Mouse (Mus musculus): ENCODE results near the gene Clec2i. TPM values are rescaled to one million over a fixed set of nuclear protein-coding genes. Genes with fewer than 3 reads are reported as not detected.
"Not testable (repeated sequence)": the region's sequence is repeated elsewhere in the genome, so short reads cannot be mapped to it uniquely, and the experiment has no call there.

Gene Clec2i
- polyA plus RNA-seq, 1 experiment from 2014 or later = not detected

- no peaks in the 10 kb centered on the region for H3K4me1 ChIP-seq (ENCODE audit: control insufficient read depth, insufficient read depth, low read length)
- no peak overlapping the region for H3K4me2 ChIP-seq (ENCODE audit: low read depth, low read length)
- 80% methylated on average over 2 of the region's 2 CpGs for WGBS
- H3K4me3 ChIP-seq (ENCODE audit: low read depth, low read length) = no peak overlapping the region
- no peak overlapping the region for H3K27ac ChIP-seq (replicated peaks; ENCODE audit: low read depth, low read length)
- DNase-seq (ENCODE audit: low spot score) (no peak), ATAC-seq (replicated peaks; ENCODE audit: insufficient number of reproducible peaks, low FRiP score, low TSS enrichment, low read depth) (no peak)
- H3K27me3 ChIP-seq (ENCODE audit: control insufficient read depth, insufficient read depth, low read length) = no peaks in the 10 kb centered on the region
- H3K9ac ChIP-seq (replicated peaks; ENCODE audit: low read length) = no peak overlapping the region
- no peaks in the 10 kb centered on the region for H3K9me3 ChIP-seq (replicated peaks; ENCODE audit: control insufficient read depth, low read length)
- no peaks in the 10 kb centered on the region for H3K36me3 ChIP-seq (replicated peaks; ENCODE audit: control insufficient read depth, insufficient read depth, low read depth, low read length)
Measured at GRCm38 (mm10) chr6:128913598-128914254, 26.3 kb downstream of the Clec2i start.

- H3K27me3 ChIP-seq (ENCODE audit: control insufficient read depth, insufficient read depth, low read length) = no peaks in the 10 kb centered on the region
- no peak overlapping the region for H3K4me2 ChIP-seq (ENCODE audit: low read depth, low read length)
- no peak overlapping the region for H3K4me3 ChIP-seq (ENCODE audit: low read depth, low read length)
- WGBS = 77% methylated on average over 2 of the region's 2 CpGs
- H3K4me1 ChIP-seq (ENCODE audit: control insufficient read depth, insufficient read depth, low read length) = no peaks in the 10 kb centered on the region
- DNase-seq (ENCODE audit: low spot score) (no peak), ATAC-seq (replicated peaks; ENCODE audit: insufficient number of reproducible peaks, low FRiP score, low TSS enrichment, low read depth) (no peak)
- H3K36me3 ChIP-seq (replicated peaks; ENCODE audit: control insufficient read depth, insufficient read depth, low read depth, low read length) = no peaks in the 10 kb centered on the region
- no peak overlapping the region for H3K9ac ChIP-seq (replicated peaks; ENCODE audit: low read length)
- H3K9me3 ChIP-seq (replicated peaks; ENCODE audit: control insufficient read depth, low read length) = no peaks in the 10 kb centered on the region
- no peak overlapping the region for H3K27ac ChIP-seq (replicated peaks; ENCODE audit: low read depth, low read length)
Measured at GRCm38 (mm10) chr6:128917322-128917721, 29.9 kb downstream of the Clec2i start.

- H3K9me3 ChIP-seq (replicated peaks; ENCODE audit: control insufficient read depth, low read length) = no peaks in the 10 kb centered on the region
Measured at GRCm38 (mm10) chr6:128933050-128933449, 45.7 kb downstream of the Clec2i start.

GRCm38 (mm10) chr6:128934081-128934480 lies 46.7 kb downstream of the Clec2i start, which contains the start of gene Clec2g:
Clec2g (plus strand) TSS chr6:128934381.
- not testable (repeated sequence) for H3K4me2 ChIP-seq (ENCODE audit: low read depth, low read length); H3K36me3 ChIP-seq (replicated peaks; ENCODE audit: control insufficient read depth, insufficient read depth, low read depth, low read length); H3K9me3 ChIP-seq (replicated peaks; ENCODE audit: control insufficient read depth, low read length); H3K9ac ChIP-seq (replicated peaks; ENCODE audit: low read length); H3K4me1 ChIP-seq (ENCODE audit: control insufficient read depth, insufficient read depth, low read length); DNase-seq (ENCODE audit: low spot score); H3K27ac ChIP-seq (replicated peaks; ENCODE audit: low read depth, low read length); H3K27me3 ChIP-seq (ENCODE audit: control insufficient read depth, insufficient read depth, low read length); H3K4me3 ChIP-seq (ENCODE audit: low read depth, low read length); ATAC-seq (replicated peaks; ENCODE audit: insufficient number of reproducible peaks, low FRiP score, low TSS enrichment, low read depth)
- 89% methylated on average over 4 of the region's 4 CpGs for WGBS

More at GRCm38 (mm10) chr6:128933050-128933449, 45.7 kb downstream of the Clec2i start:
- H3K4me3 ChIP-seq (ENCODE audit: low read depth, low read length) = no peak overlapping the region
- 31% methylated on average over 2 of the region's 2 CpGs for WGBS
- no peaks in the 10 kb centered on the region for H3K27me3 ChIP-seq (ENCODE audit: control insufficient read depth, insufficient read depth, low read length)
- ATAC-seq (replicated peaks; ENCODE audit: insufficient number of reproducible peaks, low FRiP score, low TSS enrichment, low read depth) = peak; percentile 86
- H3K36me3 ChIP-seq (replicated peaks; ENCODE audit: control insufficient read depth, insufficient read depth, low read depth, low read length) = no peaks in the 10 kb centered on the region
- H3K4me1 ChIP-seq (ENCODE audit: control insufficient read depth, insufficient read depth, low read length) = no peaks in the 10 kb centered on the region
- H3K4me2 ChIP-seq (ENCODE audit: low read depth, low read length) = no peak overlapping the region
- no peak overlapping the region; the same call in 1 of the 2 replicates for H3K27ac ChIP-seq (replicated peaks; ENCODE audit: low read depth, low read length)
- DNase-seq (ENCODE audit: low spot score) = peak; percentile 66
- H3K9ac ChIP-seq (replicated peaks; ENCODE audit: low read length) = no peak overlapping the region

- ATAC-seq (replicated peaks; ENCODE audit: insufficient number of reproducible peaks, low FRiP score, low TSS enrichment, low read depth); H3K4me2 ChIP-seq (ENCODE audit: low read depth, low read length); H3K9ac ChIP-seq (replicated peaks; ENCODE audit: low read length); H3K4me3 ChIP-seq (ENCODE audit: low read depth, low read length); H3K36me3 ChIP-seq (replicated peaks; ENCODE audit: control insufficient read depth, insufficient read depth, low read depth, low read length); H3K27me3 ChIP-seq (ENCODE audit: control insufficient read depth, insufficient read depth, low read length); H3K9me3 ChIP-seq (replicated peaks; ENCODE audit: control insufficient read depth, low read length); H3K4me1 ChIP-seq (ENCODE audit: control insufficient read depth, insufficient read depth, low read length); DNase-seq (ENCODE audit: low spot score); H3K27ac ChIP-seq (replicated peaks; ENCODE audit: low read depth, low read length): not testable (repeated sequence)
- 85% methylated on average over 4 of the region's 13 CpGs for WGBS
Measured at GRCm38 (mm10) chr6:128935889-128936665, 48.7 kb downstream of the Clec2i start.

GRCm38 (mm10) chr6:128941646-128942421 lies 54.4 kb downstream of the Clec2i start:
- ATAC-seq (replicated peaks; ENCODE audit: insufficient number of reproducible peaks, low FRiP score, low TSS enrichment, low read depth) (no peak; the same call in 1 of the 2 replicates), DNase-seq (ENCODE audit: low spot score) (no peak)
- no peaks in the 10 kb centered on the region for H3K9me3 ChIP-seq (replicated peaks; ENCODE audit: control insufficient read depth, low read length)
- WGBS = 82% methylated on average over 5 of the region's 5 CpGs
- H3K4me1 ChIP-seq (ENCODE audit: control insufficient read depth, insufficient read depth, low read length) = no peaks in the 10 kb centered on the region
- H3K4me3 ChIP-seq (ENCODE audit: low read depth, low read length) = no peak overlapping the region
- H3K27ac ChIP-seq (replicated peaks; ENCODE audit: low read depth, low read length) = no peak overlapping the region
- no peak overlapping the region for H3K9ac ChIP-seq (replicated peaks; ENCODE audit: low read length)
- H3K36me3 ChIP-seq (replicated peaks; ENCODE audit: control insufficient read depth, insufficient read depth, low read depth, low read length) = no peaks in the 10 kb centered on the region
- no peaks in the 10 kb centered on the region for H3K27me3 ChIP-seq (ENCODE audit: control insufficient read depth, insufficient read depth, low read length)
- H3K4me2 ChIP-seq (ENCODE audit: low read depth, low read length) = no peak overlapping the region

- H3K27me3 ChIP-seq (ENCODE audit: control insufficient read depth, insufficient read depth, low read length) = no peaks in the 10 kb centered on the region
- WGBS = 83% methylated on average over 3 of the region's 3 CpGs
- no peak overlapping the region for H3K4me2 ChIP-seq (ENCODE audit: low read depth, low read length)
- DNase-seq (ENCODE audit: low spot score) (no peak), ATAC-seq (replicated peaks; ENCODE audit: insufficient number of reproducible peaks, low FRiP score, low TSS enrichment, low read depth) (no peak)
- no peaks in the 10 kb centered on the region for H3K4me1 ChIP-seq (ENCODE audit: control insufficient read depth, insufficient read depth, low read length)
- H3K27ac ChIP-seq (replicated peaks; ENCODE audit: low read depth, low read length) = no peak overlapping the region
- H3K36me3 ChIP-seq (replicated peaks; ENCODE audit: control insufficient read depth, insufficient read depth, low read depth, low read length) = no peaks in the 10 kb centered on the region
- no peak overlapping the region for H3K4me3 ChIP-seq (ENCODE audit: low read depth, low read length)
- H3K9ac ChIP-seq (replicated peaks; ENCODE audit: low read length) = no peak overlapping the region
- H3K9me3 ChIP-seq (replicated peaks; ENCODE audit: control insufficient read depth, low read length) = no peaks in the 10 kb centered on the region
Measured at GRCm38 (mm10) chr6:128945564-128945963, 58.2 kb downstream of the Clec2i start.
